22 mouse cellular contexts compared by ENCODE assay signal in the genomic region with DNA sequence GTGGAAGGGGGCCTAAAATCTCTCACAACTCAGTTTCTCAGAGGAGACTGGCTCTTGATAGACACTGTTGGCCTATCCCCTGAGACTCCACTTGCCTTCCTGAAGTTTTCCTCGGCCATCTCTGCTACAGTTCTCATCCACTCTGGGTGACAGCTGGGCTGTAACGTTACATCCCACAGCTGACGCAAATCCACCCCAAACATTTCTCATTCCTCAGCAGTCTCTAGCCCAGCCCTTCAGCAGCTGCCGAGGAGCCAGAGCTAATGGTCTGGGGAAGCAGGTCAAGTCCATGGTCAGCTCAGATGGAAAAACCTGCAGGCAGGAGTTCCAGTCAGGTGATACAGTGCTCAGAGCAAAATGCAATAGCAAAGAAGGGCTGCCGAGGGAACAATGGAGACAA. TPM values are rescaled to one million over a fixed set of nuclear protein-coding genes. Genes with fewer than 3 reads are reported as not detected.
DNase-seq lines count a peak whose midpoint lies in the region; ATAC-seq and TF ChIP-seq lines count a peak whose summit lies in the region.
"Had no signal": no experiment of that assay in that cellular context is flagged by ENCODE, and none has a peak within 500 bp of the region (broad histone marks: within the 10 kb centered on the region; RNA-seq: fewer than 3 reads in every experiment).

No protein-coding gene starts in this region.

- H3K27ac ChIP-seq in embryonic facial prominence, embryonic 14.5 days (replicated peaks; ENCODE audit: low read depth, low read length): no peak overlapping the region
- no peak overlapping the region for H3K27ac ChIP-seq in embryonic facial prominence, embryonic 10.5 days (replicated peaks)
- no peak overlapping the region; the same call in 1 of the 2 replicates for H3K27ac ChIP-seq in stomach, embryonic 14.5 days (ENCODE audit: low read length)
- no peak overlapping the region for H3K27ac ChIP-seq in stomach, postnatal 0 days (replicated peaks)
- H3K27ac ChIP-seq: forebrain, embryonic 13.5 days; hindbrain, embryonic 14.5 days; layer of hippocampus, adult 2 months; liver, embryonic 12.5 days had no signal

- H3K4me3 ChIP-seq in embryonic facial prominence, embryonic 14.5 days (ENCODE audit: low read depth, low read length): no peak overlapping the region
- no peak overlapping the region for H3K4me3 ChIP-seq in embryonic facial prominence, embryonic 10.5 days
- H3K4me3 ChIP-seq in stomach, embryonic 14.5 days (ENCODE audit: low read depth, low read length): no peak overlapping the region
- H3K4me3 ChIP-seq in stomach, postnatal 0 days (ENCODE audit: low read depth, low read length): no peak overlapping the region
- H3K4me3 ChIP-seq: erythroblast, embryonic 14.5 days; forebrain, embryonic 13.5 days; layer of hippocampus, adult 2 months; liver, embryonic 12.5 days had no signal

- no peak overlapping the region for H3K4me2 ChIP-seq in embryonic facial prominence, embryonic 14.5 days (ENCODE audit: low read depth, low read length)
- no peak overlapping the region for H3K4me2 ChIP-seq in stomach, embryonic 14.5 days (replicated peaks; ENCODE audit: low read depth, low read length)
- H3K4me2 ChIP-seq in stomach, postnatal 0 days (replicated peaks; ENCODE audit: low read depth): no peak overlapping the region
- H3K4me2 ChIP-seq: forebrain, embryonic 13.5 days; heart, embryonic 11.5 days; hindbrain, embryonic 14.5 days; liver, embryonic 12.5 days had no signal

- no peaks in the 10 kb centered on the region for H3K9me3 ChIP-seq in embryonic facial prominence, embryonic 14.5 days (ENCODE audit: control insufficient read depth, low read length)
- no peaks in the 10 kb centered on the region for H3K9me3 ChIP-seq in embryonic facial prominence, embryonic 10.5 days
- no peaks in the 10 kb centered on the region for H3K9me3 ChIP-seq in stomach, embryonic 14.5 days (ENCODE audit: control insufficient read depth, low read depth, low read length)
- H3K9me3 ChIP-seq in stomach, postnatal 0 days (ENCODE audit: control insufficient read depth, low read length): no peaks in the 10 kb centered on the region
- H3K9me3 ChIP-seq: forebrain, embryonic 13.5 days; liver, embryonic 12.5 days had no signal

- DNase-seq in embryonic facial prominence, embryonic 14.5 days (ENCODE audit: low spot score): peak; percentile 48
- no peak for DNase-seq in embryonic facial prominence, embryonic 10.5 days (ENCODE audit: low spot score)
- no peak for DNase-seq in stomach, postnatal 0 days (ENCODE audit: low spot score)
- DNase-seq in kidney, postnatal 14 days: peak; percentile 44
- no peak for DNase-seq in cerebellum, adult 8-10 months
- DNase-seq in thymus, postnatal 4 days: no peak
- no peak for DNase-seq in ovary, postnatal 10 days (ENCODE audit: low spot score)
- DNase-seq: adrenal gland, postnatal 36 days; cerebellum, adult 18-20 months; left cerebral cortex, postnatal 4 days; lung, adult 2 months; lung, postnatal 36 days; thymus, postnatal 25 days had no signal

- TF ChIP-seq CTCF in stomach, postnatal 0 days (IDR thresholded peaks at IDR 0.05; ENCODE audit: low read depth): no peak

- peak; percentile 44; the same call in 1 of the 2 replicates for ATAC-seq in embryonic facial prominence, embryonic 14.5 days (ENCODE audit: low read depth)
- ATAC-seq in stomach, embryonic 14.5 days (ENCODE audit: insufficient number of reproducible peaks, insufficient read depth, low FRiP score, low read depth): peak; percentile 46; the same call in 1 of the 2 replicates
- no peak for ATAC-seq in stomach, postnatal 0 days (ENCODE audit: low FRiP score, low TSS enrichment)
- ATAC-seq: CD4-positive, CD25-positive, alpha-beta regulatory T cell, adult 4 months; forebrain, embryonic 13.5 days; liver, embryonic 12.5 days; midbrain, embryonic 16.5 days had no signal

- H3K9ac ChIP-seq in embryonic facial prominence, embryonic 14.5 days (ENCODE audit: low read depth, low read length): no peak overlapping the region
- no peak overlapping the region for H3K9ac ChIP-seq in stomach, embryonic 14.5 days (replicated peaks; ENCODE audit: low read depth, low read length)
- no peak overlapping the region for H3K9ac ChIP-seq in stomach, postnatal 0 days (ENCODE audit: low read length)
- H3K9ac ChIP-seq: forebrain, embryonic 13.5 days; hindbrain, embryonic 14.5 days; liver, embryonic 12.5 days had no signal

- H3K36me3 ChIP-seq in embryonic facial prominence, embryonic 14.5 days (ENCODE audit: control insufficient read depth, insufficient read depth, low read length): no peaks in the 10 kb centered on the region
- no peaks in the 10 kb centered on the region for H3K36me3 ChIP-seq in embryonic facial prominence, embryonic 10.5 days (replicated peaks)
- H3K36me3 ChIP-seq in stomach, embryonic 14.5 days (ENCODE audit: control insufficient read depth, insufficient read depth, low read length): no peaks in the 10 kb centered on the region
- no peaks in the 10 kb centered on the region for H3K36me3 ChIP-seq in stomach, postnatal 0 days (ENCODE audit: control insufficient read depth, insufficient read depth, low read length)
- H3K36me3 ChIP-seq: liver, embryonic 12.5 days had no signal

- H3K27me3 ChIP-seq in embryonic facial prominence, embryonic 14.5 days (replicated peaks; ENCODE audit: control insufficient read depth, insufficient read depth, low read length): no peaks in the 10 kb centered on the region
- H3K27me3 ChIP-seq in embryonic facial prominence, embryonic 10.5 days (replicated peaks; ENCODE audit: low read depth, poor library complexity, severe bottlenecking): no peaks in the 10 kb centered on the region
- no peaks in the 10 kb centered on the region for H3K27me3 ChIP-seq in stomach, embryonic 14.5 days (ENCODE audit: control insufficient read depth, insufficient read depth, low read length)
- no peaks in the 10 kb centered on the region for H3K27me3 ChIP-seq in stomach, postnatal 0 days (ENCODE audit: control insufficient read depth, insufficient read depth, low read length)
- H3K27me3 ChIP-seq: forebrain, embryonic 13.5 days had no signal

- no peaks in the 10 kb centered on the region for H3K4me1 ChIP-seq in embryonic facial prominence, embryonic 14.5 days (ENCODE audit: control insufficient read depth, insufficient read depth, low read length)
- peaks cover 15% of the 10 kb centered on the region for H3K4me1 ChIP-seq in embryonic facial prominence, embryonic 10.5 days
- no peaks in the 10 kb centered on the region for H3K4me1 ChIP-seq in stomach, embryonic 14.5 days (ENCODE audit: control insufficient read depth, insufficient read depth, low read length)
- H3K4me1 ChIP-seq in stomach, postnatal 0 days (replicated peaks; ENCODE audit: control insufficient read depth, insufficient read depth): no peaks in the 10 kb centered on the region

- WGBS in embryonic facial prominence, embryonic 14.5 days: 58% methylated on average over 5 of the region's 5 CpGs
- 75% methylated on average over 5 of the region's 5 CpGs for WGBS in embryonic facial prominence, embryonic 10.5 days
- WGBS in stomach, embryonic 14.5 days: 28% methylated on average over 5 of the region's 5 CpGs
- WGBS in stomach, postnatal 0 days: 27% methylated on average over 5 of the region's 5 CpGs

- no peak for TF ChIP-seq EP300 in stomach, postnatal 0 days (optimal IDR thresholded peaks at IDR 0.05)

RNA-seq across cellular contexts. Expression of a gene that starts 19.2 kb away (rescaled TPM):
- polyA plus RNA-seq in embryonic facial prominence, embryonic 14.5 days (2014; fragmentation: Nextera tagmentation; extraction: Ambion mirVana): 51.3 and 52.1 TPM in 2 replicates
- polyA plus RNA-seq in embryonic facial prominence, embryonic 10.5 days (2016; fragmentation: Nextera tagmentation; extraction: Ambion mirVana): 65.5 and 73.2 TPM in 2 replicates
- polyA plus RNA-seq in stomach, embryonic 14.5 days (2014; fragmentation: Nextera tagmentation; extraction: Ambion mirVana): 32.1 and 34.2 TPM in 2 replicates
- polyA plus RNA-seq in stomach, postnatal 0 days (2015; fragmentation: Nextera tagmentation; extraction: Ambion mirVana): 13.4 and 14.6 TPM in 2 replicates

RNA-seq across cellular contexts. Expression of a gene that starts 33.2 kb away (rescaled TPM):
- 268 and 303 TPM in 2 replicates for polyA plus RNA-seq in embryonic facial prominence, embryonic 14.5 days (2014; fragmentation: Nextera tagmentation; extraction: Ambion mirVana)
- 101 and 105 TPM in 2 replicates for polyA plus RNA-seq in embryonic facial prominence, embryonic 10.5 days (2016; fragmentation: Nextera tagmentation; extraction: Ambion mirVana)
- polyA plus RNA-seq in stomach, embryonic 14.5 days (2014; fragmentation: Nextera tagmentation; extraction: Ambion mirVana): 213 and 217 TPM in 2 replicates
- polyA plus RNA-seq in stomach, postnatal 0 days (2015; fragmentation: Nextera tagmentation; extraction: Ambion mirVana): 187 and 196 TPM in 2 replicates

RNA-seq across cellular contexts. Expression of a gene that starts 51.7 kb away (rescaled TPM):
- polyA plus RNA-seq in embryonic facial prominence, embryonic 14.5 days (2014; fragmentation: Nextera tagmentation; extraction: Ambion mirVana): 76.0 and 76.5 TPM in 2 replicates
- polyA plus RNA-seq in embryonic facial prominence, embryonic 10.5 days (2016; fragmentation: Nextera tagmentation; extraction: Ambion mirVana): 97.9 and 99.9 TPM in 2 replicates
- polyA plus RNA-seq in stomach, embryonic 14.5 days (2014; fragmentation: Nextera tagmentation; extraction: Ambion mirVana): 84.8 and 86.6 TPM in 2 replicates
- 60.9 and 71.1 TPM in 2 replicates for polyA plus RNA-seq in stomach, postnatal 0 days (2015; fragmentation: Nextera tagmentation; extraction: Ambion mirVana)

Comparison
In these comparisons a context has a peak if more than half of its experiments do, and no peak if none do; other contexts are left out.
1. DNase-seq: peak in embryonic facial prominence, embryonic 14.5 days (single experiment) and kidney, postnatal 14 days (single experiment); none in embryonic facial prominence, embryonic 10.5 days (single experiment), stomach, postnatal 0 days (single experiment), cerebellum, adult 8-10 months (single experiment), thymus, postnatal 4 days (single experiment) and ovary, postnatal 10 days (single experiment).